Mouse (Mus musculus): ENCODE data around the gene Maml1.

- TF ChIP-seq CTCF (IDR thresholded peaks at IDR 0.05; ENCODE audit: control insufficient read depth, insufficient read depth, low read length) = no peak
- TF ChIP-seq POLR2A (IDR thresholded peaks at IDR 0.05; ENCODE audit: borderline replicate concordance, control insufficient read depth, low read depth, low read length) = no peak
Observed at GRCm38 (mm10) chr11:50286428-50286827, 5.7 kb downstream of the Maml1 start.
